Mouse (Mus musculus): ENCODE measurements around the gene Dusp11.
"Not testable (repeated sequence)": the region's sequence is repeated elsewhere in the genome, so short reads cannot be mapped to it uniquely, and the experiment has no call there.

Dusp11 gene

DNA sequence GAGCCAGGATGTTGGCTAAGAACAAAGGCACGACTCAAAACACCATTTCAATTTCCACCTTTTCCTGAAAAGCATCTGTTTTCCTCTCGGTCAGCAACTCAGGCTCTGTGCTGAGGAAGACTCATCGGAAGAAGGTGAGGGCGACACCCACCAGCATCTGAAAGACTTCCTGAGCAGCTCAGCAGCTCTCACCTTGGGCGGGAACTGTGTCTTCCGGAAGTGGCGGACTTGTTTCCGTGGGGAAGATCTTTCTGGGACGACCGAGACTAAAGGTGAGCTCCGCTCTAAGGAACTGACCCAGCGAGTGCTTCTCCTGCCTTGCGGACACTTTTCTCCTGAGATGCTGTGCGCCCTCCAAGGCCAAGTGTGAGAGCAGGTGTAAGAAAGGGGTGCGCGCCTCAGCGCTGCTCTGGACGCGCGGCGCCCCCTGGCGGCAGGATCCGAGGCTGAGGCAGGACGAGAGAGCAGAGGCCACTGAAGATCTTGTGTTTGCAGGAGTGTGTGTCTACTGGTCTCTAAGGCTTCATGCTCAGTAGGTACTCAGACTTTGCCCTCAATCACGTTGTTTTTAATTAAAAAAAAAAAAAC, 66.3 kb downstream of the Dusp11 start:
- DNase-seq (ENCODE audit: extremely low spot score, low spot score) = not testable (repeated sequence)
